Mouse (Mus musculus): ENCODE measurements at regions not wholly inside any gene's neighbourhood (a gene's known extent, or its start where the extent isn't known, plus 50 kb on each side); places are given as distances from the start of the nearest gene placed in this dataset.

DNA sequence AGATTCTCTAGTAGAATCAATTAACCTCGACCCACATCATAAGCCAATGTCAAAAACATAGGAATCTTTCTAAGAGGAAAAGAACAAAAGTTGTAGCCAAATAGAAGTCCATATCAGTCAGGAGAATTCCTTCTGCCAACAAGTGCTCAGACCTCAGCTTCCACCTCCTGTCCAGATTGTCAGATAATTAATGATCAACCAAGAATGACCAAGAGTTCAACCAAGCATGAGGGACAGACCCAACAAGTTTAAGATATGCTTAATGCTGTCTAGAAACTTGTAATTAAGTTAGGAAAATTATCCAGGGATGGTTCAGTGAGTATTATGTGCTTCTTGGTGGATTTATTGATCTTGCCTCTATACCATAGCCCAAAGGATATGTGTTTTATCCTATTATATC is 238.6 kb downstream of the Nedd1 start:
- no peak for ATAC-seq (ENCODE audit: low TSS enrichment)

DNA sequence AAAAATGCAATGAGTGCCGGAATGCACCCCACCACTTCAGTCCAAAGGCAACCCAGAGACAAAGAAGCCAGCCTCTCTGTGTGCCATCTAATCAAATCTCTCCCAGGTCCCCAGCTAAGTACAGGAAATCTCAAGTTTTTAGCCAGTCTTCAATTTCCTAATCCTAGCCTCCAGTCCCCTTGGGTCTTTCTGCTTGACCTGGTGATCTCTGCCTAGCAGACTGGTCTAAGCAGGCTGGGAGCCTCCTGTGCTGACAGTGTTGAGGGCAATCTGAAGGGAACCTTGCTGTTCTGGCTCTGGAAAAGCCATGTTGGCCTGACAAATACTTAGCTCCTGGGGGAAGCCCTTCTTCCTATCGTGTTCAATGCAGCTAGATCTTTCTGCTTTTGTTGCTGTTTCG is 248.9 kb downstream of the Nedd1 start:
- ATAC-seq (ENCODE audit: low TSS enrichment) = no peak

DNA sequence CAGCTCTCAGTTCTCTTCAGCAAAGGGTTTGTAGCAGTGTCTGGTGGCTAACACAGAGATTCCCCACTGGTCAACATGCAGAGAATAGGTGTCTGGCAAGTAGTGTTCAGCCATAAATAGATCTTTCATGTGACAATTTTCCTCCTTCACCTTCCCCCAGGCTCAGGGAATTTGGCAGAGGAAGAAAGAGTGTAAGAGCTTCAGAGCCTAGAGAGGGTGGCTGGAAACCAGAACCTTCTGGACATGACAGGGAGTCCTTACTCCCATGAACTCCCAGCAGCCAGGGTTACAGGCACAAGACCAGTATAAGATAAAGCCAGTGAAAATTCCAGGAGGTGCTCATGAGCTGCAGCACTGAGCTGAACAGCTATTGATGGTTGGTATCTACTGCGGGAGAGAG is 251.1 kb downstream of the Nedd1 start:
- no peak for ATAC-seq (ENCODE audit: low TSS enrichment)

DNA sequence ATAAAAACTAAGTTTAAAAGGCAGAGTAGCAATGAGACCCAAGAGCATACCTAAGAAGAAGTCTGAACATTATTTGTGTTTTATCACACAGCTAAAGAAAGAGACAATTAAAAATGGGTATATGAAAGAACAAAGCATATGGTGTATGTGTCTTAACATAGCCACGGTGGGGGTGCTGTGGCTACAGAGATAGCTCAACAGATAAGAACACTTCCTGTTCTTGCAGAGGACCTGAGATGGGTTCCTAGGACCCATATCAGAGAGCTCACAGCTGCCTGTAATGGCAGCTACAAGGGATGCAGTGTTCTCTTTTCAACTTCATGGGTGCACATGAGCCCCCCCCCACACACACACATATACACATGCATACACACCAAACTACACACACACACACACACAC is 267.0 kb downstream of the Nedd1 start:
- ATAC-seq (ENCODE audit: low TSS enrichment) = no peak

DNA sequence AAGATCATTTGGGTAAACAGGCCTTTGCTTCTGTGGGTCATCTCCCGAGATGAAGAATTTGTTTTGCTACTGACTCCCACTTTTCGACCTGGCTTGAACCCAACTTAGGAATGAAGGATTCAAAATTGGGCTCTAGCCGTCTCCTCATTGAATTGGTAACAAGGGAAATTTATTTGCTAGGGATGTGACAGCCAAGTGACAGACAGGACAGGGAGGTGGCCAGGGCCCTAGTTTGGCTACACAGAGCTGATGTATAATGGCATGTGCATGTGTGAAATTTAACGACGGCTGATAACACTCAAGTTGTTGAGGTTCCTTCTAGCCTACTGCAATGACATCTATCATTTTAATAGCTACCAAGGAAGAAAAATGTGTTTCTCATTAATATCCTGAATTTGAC is 268.7 kb downstream of the Nedd1 start:
- no peak for ATAC-seq (ENCODE audit: low TSS enrichment)

DNA sequence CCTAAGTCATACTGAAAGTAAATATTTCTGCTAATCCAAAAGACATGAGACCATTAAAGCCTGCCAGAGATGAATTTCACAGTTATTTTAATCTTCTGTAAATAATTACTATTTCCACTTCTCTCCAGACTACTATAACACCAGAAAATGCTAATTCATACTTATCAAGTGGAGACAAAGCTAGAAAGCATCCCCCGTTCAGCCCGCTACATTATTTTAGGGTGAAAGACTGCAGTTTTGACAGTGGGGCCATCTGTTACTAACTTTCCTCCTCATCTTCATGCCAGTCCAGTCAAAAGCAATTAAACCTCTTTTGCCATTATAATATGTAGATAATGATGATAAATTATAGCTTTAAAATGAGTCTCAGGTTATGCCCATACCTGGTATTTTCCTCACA is 276.3 kb downstream of the Nedd1 start:
- ATAC-seq (ENCODE audit: low TSS enrichment) = no peak

DNA sequence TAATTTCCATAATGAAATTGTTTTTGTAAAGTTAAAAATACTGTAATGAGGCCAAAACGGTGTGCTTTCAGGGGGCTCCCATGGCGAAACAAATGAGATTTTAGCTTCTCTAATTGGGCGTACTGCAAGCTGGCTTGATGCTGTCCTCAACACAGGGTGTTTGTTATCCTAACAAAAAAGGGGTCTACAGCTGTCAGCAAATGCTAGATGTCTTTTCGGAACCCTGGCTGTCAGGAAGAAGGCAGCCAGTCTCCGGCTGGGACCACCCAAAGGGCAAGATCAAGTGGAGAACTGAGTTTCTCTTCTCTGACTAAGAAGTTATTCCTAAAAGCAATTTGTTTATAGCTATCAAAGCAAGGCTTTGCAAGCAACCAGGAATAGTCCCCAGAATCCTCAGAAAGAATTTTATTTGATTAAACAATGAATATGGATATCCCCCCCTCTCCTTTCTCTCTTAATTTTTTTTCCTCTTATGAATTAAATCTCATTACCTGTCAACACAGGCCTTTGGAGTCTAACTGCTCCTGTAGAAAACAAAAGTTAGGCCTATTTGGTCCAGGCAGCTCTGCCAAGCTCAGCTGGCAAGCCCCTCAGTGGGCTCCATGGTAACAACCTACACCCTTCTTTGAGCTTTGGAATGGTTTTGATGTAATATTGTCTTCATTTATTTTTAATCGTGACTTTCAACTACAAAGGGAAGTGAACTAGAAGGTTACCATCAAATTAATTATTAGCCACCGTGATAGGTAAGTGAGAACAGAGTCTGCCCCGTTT is 283.4 kb downstream of the Nedd1 start:
- ATAC-seq (ENCODE audit: low TSS enrichment) = no peak

DNA sequence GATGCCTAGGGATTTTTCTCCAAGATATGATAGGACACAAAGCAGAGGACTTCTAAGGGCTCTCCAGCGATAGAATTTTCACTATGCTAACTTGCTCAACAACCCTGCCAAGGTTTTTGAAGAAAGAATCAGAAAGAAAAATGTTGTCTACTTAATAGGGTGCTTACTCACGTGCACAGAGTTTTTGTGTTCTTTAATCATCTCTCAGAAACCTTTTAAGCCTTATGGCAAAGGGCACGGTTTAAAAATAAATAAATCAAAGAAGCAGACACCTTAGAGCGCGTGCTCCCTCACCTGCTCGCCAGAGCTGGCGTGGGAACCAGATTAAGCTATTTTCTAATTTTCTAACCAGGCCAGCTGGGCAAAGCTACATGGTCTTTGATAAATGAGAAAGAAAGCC is 293.0 kb downstream of the Nedd1 start:
- ATAC-seq (ENCODE audit: low TSS enrichment) = no peak

GRCm38 (mm10) chr10:92428026-92428425 is 294.2 kb downstream of the Nedd1 start:
- ATAC-seq (ENCODE audit: low TSS enrichment) = no peak

- ATAC-seq (ENCODE audit: low TSS enrichment) = no peak
These were observed 295.8 kb downstream of the Nedd1 start for GRCm38 (mm10) chr10:92426443-92426842.

DNA sequence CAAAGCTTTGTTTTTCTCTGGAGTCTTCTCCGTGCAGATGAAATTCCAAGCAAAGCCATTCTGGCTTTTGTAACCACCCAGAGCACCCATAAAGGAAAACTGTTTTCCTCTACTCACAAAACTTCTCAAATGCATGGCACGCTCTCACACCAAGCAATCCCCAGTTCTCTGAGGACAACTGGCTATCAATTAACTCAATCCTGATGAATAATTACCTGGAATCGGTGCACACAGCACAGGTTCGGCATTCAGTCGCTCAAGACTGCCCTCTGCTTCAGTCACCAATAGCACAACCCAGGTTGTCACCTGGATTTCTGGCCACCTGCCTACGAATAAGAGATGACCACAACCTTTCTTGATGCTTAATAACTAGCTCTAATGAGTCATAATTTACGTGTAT is 309.5 kb downstream of the Nedd1 start:
- no peak for ATAC-seq (ENCODE audit: low TSS enrichment)

- ATAC-seq (ENCODE audit: low TSS enrichment) = no peak
These were observed 311.4 kb downstream of the Nedd1 start for GRCm38 (mm10) chr10:92410813-92411325.

DNA sequence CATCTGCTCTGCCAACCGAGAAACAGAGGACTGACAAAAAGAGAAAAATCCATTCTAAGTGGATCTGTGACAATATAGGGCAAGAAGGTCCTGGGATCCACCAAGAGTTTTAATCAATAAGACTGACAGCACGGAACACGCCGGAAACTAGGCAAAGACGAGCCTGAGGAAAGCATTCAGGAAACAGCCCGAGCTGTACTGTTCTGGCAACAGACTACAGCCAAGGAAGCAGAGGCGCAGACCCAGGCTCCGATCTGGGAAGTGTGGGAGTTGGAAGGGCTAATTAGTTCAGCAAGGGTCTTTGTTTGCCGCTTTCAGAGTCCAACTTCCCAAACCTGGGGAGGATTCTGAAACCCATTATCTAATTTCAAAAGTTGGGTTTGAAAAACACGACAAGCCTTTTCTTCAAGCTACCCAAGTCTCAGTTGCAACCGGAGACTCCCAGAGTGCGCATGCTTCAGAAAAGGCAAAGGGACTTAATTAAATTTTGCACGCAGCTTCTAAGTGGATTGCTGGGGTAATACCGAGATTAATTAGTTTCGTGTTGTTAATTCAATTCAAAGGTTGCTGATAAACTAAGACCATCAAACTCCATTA is 317.4 kb downstream of the Nedd1 start:
- peak; percentile 80 for ATAC-seq (ENCODE audit: low TSS enrichment)

GRCm38 (mm10) chr10:92400587-92401090 is 321.6 kb downstream of the Nedd1 start:
- no peak for ATAC-seq (ENCODE audit: low TSS enrichment)

GRCm38 (mm10) chr10:92389176-92389732 is 333.0 kb downstream of the Nedd1 start:
- ATAC-seq (ENCODE audit: low TSS enrichment) = no peak

GRCm38 (mm10) chr10:92367126-92367525 is 355.1 kb downstream of the Nedd1 start:
- ATAC-seq (ENCODE audit: low TSS enrichment) = no peak

DNA sequence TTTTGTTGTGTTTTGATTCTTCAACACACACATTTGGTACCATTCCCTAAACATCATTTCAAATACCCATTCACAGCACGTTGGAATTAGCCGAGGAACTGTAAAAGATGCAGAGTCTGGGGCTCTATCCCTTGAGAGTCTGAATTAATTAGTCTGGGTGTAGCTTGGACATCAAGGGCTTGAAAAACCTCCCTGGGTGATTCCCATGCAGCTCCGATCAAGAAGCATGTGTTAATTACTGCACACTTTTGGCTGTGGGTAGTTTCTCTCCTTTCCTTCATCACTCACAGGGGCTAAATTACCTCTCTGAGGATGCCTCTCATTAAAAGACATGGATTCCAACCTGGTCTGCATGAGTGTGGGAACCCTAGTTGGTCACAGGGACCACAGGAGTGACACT is 365.5 kb downstream of the Nedd1 start:
- ATAC-seq (ENCODE audit: low TSS enrichment) = no peak

GRCm38 (mm10) chr10:92349043-92349442 is 373.2 kb downstream of the Nedd1 start:
- ATAC-seq (ENCODE audit: low TSS enrichment) = no peak

DNA sequence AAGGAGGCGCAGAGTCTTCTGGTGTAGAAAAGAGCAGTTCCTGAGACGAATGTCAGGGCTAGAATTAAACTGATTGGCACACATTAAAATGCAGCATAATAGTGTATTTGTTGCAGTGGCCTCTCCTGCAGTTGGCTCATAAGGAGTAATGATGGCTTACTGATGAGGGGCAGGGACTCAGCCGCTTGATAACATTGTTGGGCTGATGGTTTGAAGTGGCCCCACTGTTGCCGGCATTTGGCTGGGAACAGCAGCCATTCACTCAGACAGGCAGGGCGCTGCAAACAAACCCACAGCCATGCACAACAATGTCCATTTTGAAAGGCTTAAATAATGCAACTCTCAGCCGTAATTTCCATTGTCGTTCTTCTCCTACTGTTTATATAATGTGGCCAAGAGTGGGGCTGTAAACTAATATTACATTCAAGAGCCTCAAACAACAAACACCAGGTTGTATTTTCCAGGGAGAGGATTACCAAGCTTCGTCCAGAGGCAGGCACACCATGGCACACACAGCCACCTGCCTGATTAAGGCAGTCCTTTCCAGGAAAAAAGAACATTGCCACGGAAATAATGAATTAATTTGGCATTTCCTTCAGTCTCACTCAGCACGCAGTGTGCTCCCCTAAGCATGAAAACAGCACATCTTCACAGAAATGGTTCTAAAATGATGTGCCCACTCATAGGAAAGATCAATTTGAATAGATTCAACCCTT is 374.1 kb downstream of the Nedd1 start:
- no peak for ATAC-seq (ENCODE audit: low TSS enrichment)

- ATAC-seq (ENCODE audit: low TSS enrichment) = no peak
These were observed 382.5 kb downstream of the Nedd1 start for GRCm38 (mm10) chr10:92339671-92340070.

- ATAC-seq (ENCODE audit: low TSS enrichment) = no peak
These were observed 385.3 kb downstream of the Nedd1 start for GRCm38 (mm10) chr10:92336949-92337348.

GRCm38 (mm10) chr10:92336138-92336537 is 386.1 kb downstream of the Nedd1 start:
- no peak for ATAC-seq (ENCODE audit: low TSS enrichment)
